Mouse (Mus musculus) lung, postnatal 0 days (tissue): Measurements from ENCODE around the gene Tbc1d5. TPM values are rescaled to one million over a fixed set of nuclear protein-coding genes. Genes with fewer than 3 reads are reported as not detected.

Source experiments
- ATAC-seq: fragments of 200-750 bp; cut with Nextera tagmentation; 2 replicates; pipeline ENCODE4 v1.8.0; 2017; ENCODE audit warnings: moderate library complexity
- DNase-seq: peaks from one replicate; pipeline ENCODE4 v3.0.0-alpha.2; 2016; ENCODE audit warnings: low spot score
- H3K27ac ChIP-seq: fragments of 300-500 bp; sonication (generic); 2 replicates; pipeline ENCODE4 v1.5.1; 2014; ENCODE audit warnings: antibody characterized with exemption, mild to moderate bottlenecking, low read length, mixed read lengths
- H3K27me3 ChIP-seq: fragments of 300-500 bp; sonication (generic); replicated peaks from 2 replicates; pipeline ENCODE4 v1.6.1; 2014; ENCODE audit warnings: low read length, mixed read lengths; ENCODE audit not compliant: insufficient read depth
- H3K36me3 ChIP-seq: fragments of 300-500 bp; sonication (generic); 2 replicates; pipeline ENCODE4 v1.6.1; 2014; ENCODE audit warnings: low read length, mixed read lengths; ENCODE audit not compliant: insufficient read depth
- H3K4me1 ChIP-seq: fragments of 300-500 bp; sonication (generic); 2 replicates; pipeline ENCODE4 v1.6.1; 2014; ENCODE audit warnings: antibody characterized with exemption, low read depth, low read length, mixed read lengths; ENCODE audit not compliant: insufficient read depth
- H3K4me2 ChIP-seq: fragments of 300-500 bp; sonication (generic); replicated peaks from 2 replicates; pipeline ENCODE4 v1.6.1; 2014; ENCODE audit warnings: low read depth, mild to moderate bottlenecking, low read length, moderate library complexity, mixed read lengths
- H3K4me3 ChIP-seq: fragments of 300-500 bp; sonication (generic); 2 replicates; pipeline ENCODE4 v1.5.1; 2014; ENCODE audit warnings: low read depth, low read length
- H3K9ac ChIP-seq: fragments of 300-500 bp; sonication (generic); replicated peaks from 2 replicates; pipeline ENCODE4 v1.6.1; 2014; ENCODE audit warnings: low read depth, mild to moderate bottlenecking
- H3K9me3 ChIP-seq: fragments of 300-500 bp; sonication (generic); 2 replicates; pipeline ENCODE4 v1.6.1; 2016; ENCODE audit warnings: low read length, mixed read lengths
- CTCF ChIP-seq: IDR thresholded peaks from 2 replicates; pipeline ENCODE4 v1.5.1; 2016; ENCODE audit warnings: antibody characterized with exemption, mild to moderate bottlenecking
- EP300 ChIP-seq: IDR thresholded peaks from 2 replicates; pipeline ENCODE4 v1.6.1; 2016; ENCODE audit warnings: antibody characterized with exemption, mild to moderate bottlenecking, control low read depth
- WGBS: fragments of 180-500 bp; shearing (Covaris S2); extraction: QIAGEN DNeasy Blood & Tissue Kit; methylation state at CpG from one replicate; pipeline ENCODE4 v1.1.7; 2014; 5-methylcytosine and 5-hydroxymethylcytosine counted together
- polyA plus RNA-seq: library from polyadenylated mRNA; unstranded; fragments of >200 nt; fragmentation: Nextera tagmentation; extraction: Ambion mirVana; gene quantifications from 2 replicates; pipeline ENCODE4 v1.2.1, GENCODE M21; 2015

Tbc1d5 gene
- polyA plus RNA-seq, 1 experiment from 2014 or later: 3.9 TPM

DNA sequence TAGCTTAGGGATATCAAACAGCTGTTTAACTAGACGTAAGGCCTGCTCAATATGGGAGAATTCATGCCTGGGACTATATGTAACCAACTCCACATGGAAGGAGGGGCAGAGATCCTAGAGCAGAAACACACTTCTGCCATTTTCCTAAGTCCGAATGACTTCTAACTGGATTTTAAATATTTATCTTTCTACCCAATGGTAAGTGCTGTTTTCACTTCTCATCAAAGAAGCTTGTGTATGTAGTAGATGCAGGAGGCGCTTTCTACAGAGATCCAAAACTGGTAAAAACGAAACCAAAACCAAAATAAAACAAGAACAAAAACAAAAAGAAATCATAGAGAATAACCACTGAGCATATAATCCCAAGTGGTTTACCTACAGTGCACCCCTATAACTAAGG, 299.2 kb downstream of the Tbc1d5 start:
- no peaks in the 10 kb centered on the region for H3K9me3 ChIP-seq

DNA sequence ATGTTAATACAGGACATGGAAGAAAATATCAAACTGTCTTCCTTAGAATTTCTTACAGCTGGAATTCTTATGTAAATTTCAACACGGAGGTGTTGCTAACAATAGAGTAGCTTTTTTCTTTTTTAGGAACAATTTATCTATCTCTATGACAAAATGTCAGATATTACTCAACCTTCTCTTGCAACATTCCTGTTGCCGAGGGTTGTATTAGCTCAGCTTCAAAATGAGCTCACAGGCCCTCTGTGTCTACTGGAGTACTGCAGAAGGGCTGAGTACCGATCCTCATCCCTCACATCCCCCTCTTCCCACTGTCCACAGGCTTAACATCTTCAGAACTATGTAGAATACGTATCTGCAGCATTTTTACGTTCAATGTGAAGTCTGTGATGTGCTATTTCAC, 302.7 kb downstream of the Tbc1d5 start:
- no peak for ATAC-seq
- WGBS: 63% methylated on average over 5 of the region's 5 CpGs
- TF ChIP-seq CTCF (no peak), EP300 (no peak)

More for the DNA sequence above, 299.2 kb downstream of the Tbc1d5 start:
- DNase-seq: no peak
- ATAC-seq: no peak
- H3K4me2 ChIP-seq: no peak overlapping the region
- H3K4me3 ChIP-seq: no peak overlapping the region
- H3K9ac ChIP-seq: no peak overlapping the region
- 82% methylated on average over 4 of the region's 4 CpGs for WGBS
- no peaks in the 10 kb centered on the region for H3K36me3 ChIP-seq
- H3K4me1 ChIP-seq: no peaks in the 10 kb centered on the region
- no peak for TF ChIP-seq CTCF
- no peak for TF ChIP-seq EP300
- H3K27me3 ChIP-seq: no peaks in the 10 kb centered on the region
- no peak overlapping the region for H3K27ac ChIP-seq

DNA sequence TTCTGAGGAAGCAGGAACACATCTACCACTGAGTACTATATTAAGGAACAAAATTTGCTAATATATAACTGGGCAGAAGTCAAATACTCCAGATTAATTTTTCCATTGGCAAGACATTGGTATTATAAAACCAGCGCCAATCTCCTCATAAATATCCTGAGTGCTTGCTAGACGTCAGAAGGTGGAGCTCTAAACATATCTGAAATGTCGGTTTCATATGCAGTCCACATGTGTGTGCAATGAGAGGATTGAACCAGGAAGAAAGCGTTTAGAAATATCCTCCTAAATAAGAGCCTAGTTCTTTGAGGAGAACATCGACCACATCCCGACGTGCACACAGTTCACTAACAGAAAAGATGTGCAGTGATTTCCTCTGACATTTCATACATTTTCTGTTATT, 305.1 kb downstream of the Tbc1d5 start:
- Histone ChIP-seq H3K27ac (no peak overlapping the region), H3K4me1 (no peaks in the 10 kb centered on the region), H3K9me3 (no peaks in the 10 kb centered on the region), H3K4me2 (no peak overlapping the region), H3K4me3 (no peak overlapping the region), H3K27me3 (no peaks in the 10 kb centered on the region), H3K36me3 (no peaks in the 10 kb centered on the region), H3K9ac (no peak overlapping the region)
- ATAC-seq (no peak), DNase-seq (no peak)
- WGBS: 67% methylated on average over 7 of the region's 7 CpGs
- TF ChIP-seq CTCF (peak; percentile 30), EP300 (no peak)

More for the DNA sequence above, 302.7 kb downstream of the Tbc1d5 start:
- H3K27me3 ChIP-seq: no peaks in the 10 kb centered on the region
- no peaks in the 10 kb centered on the region for H3K9me3 ChIP-seq
- no peak overlapping the region for H3K9ac ChIP-seq
- no peak overlapping the region for H3K27ac ChIP-seq
- no peak overlapping the region for H3K4me2 ChIP-seq
- DNase-seq: peak; percentile 36
- no peaks in the 10 kb centered on the region for H3K4me1 ChIP-seq
- no peaks in the 10 kb centered on the region for H3K36me3 ChIP-seq
- H3K4me3 ChIP-seq: no peak overlapping the region

DNA sequence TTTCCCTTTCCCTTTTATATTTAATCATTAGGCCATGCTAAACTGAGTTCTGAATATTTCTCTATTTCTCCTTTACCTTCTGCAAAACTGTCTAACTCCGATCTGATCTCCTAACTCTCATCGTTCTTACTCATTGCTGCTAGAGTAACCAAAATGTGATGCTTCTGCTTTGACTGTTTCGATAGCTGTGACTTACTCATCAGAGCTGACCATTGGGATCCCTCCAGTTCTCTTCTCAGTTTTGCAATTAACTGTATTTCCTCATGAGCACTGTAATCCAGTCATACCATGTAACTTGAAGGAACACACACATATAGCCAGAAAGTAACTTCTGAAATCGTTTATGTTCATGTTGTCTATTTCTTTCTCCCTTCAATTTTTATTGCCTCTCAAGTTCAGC, 306.6 kb downstream of the Tbc1d5 start:
- ATAC-seq: no peak
- H3K4me2 ChIP-seq: no peak overlapping the region
- no peaks in the 10 kb centered on the region for H3K9me3 ChIP-seq
- no peaks in the 10 kb centered on the region for H3K4me1 ChIP-seq
- TF ChIP-seq EP300 (no peak), CTCF (no peak)
- H3K4me3 ChIP-seq: no peak overlapping the region
- DNase-seq: peak; percentile 32
- no peaks in the 10 kb centered on the region for H3K27me3 ChIP-seq
- no peaks in the 10 kb centered on the region for H3K36me3 ChIP-seq
- H3K9ac ChIP-seq: no peak overlapping the region
- no peak overlapping the region for H3K27ac ChIP-seq
- 88% methylated on average over 4 of the region's 4 CpGs for WGBS

DNA sequence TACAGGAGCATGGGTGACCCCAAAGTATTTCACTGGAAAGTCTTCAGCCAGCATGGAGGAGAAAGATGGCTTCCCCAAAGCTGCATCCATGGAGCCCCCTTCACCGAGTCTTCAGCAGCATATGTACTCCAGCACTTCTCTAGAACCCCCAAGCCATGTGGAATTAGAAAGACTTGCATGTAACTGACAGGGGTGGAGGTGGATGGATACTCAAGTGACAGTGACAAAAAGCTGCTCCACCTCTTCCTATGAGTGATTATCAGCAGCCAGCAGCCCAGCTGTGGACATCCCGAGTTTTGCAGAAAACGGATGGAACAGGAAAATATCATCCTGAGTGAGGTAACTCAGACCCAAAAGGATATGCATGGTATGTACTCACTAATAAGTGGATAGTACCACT, 311.9 kb downstream of the Tbc1d5 start:
- no peaks in the 10 kb centered on the region for H3K36me3 ChIP-seq
- no peak overlapping the region for H3K9ac ChIP-seq
- TF ChIP-seq EP300 (no peak), CTCF (no peak)
- no peaks in the 10 kb centered on the region for H3K4me1 ChIP-seq
- H3K27me3 ChIP-seq: no peaks in the 10 kb centered on the region
- no peak overlapping the region for H3K4me2 ChIP-seq
- DNase-seq: no peak
- ATAC-seq: no peak
- no peak overlapping the region for H3K27ac ChIP-seq
- WGBS: 57% methylated on average over 3 of the region's 3 CpGs
- H3K9me3 ChIP-seq: no peaks in the 10 kb centered on the region
- H3K4me3 ChIP-seq: no peak overlapping the region

DNA sequence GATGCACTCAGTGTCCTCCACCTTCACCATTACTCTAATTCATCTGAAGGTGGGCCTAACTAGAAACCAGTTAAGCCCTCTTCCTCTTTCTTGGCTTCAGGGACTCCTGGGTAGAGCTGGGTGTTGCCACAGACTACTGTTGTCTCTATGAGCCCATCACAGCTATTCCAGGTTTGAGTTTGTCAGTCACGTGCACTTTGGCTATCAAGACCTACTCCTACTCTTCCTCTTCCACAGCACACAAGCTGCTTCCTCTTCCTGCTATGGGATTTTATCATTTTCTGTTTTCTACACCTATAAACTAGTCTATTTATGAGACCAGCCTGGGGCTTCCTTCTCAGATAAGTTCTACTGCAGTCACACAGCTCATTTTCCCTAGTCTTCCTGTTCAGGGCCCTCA, 314.4 kb downstream of the Tbc1d5 start:
- Histone ChIP-seq H3K4me1 (no peaks in the 10 kb centered on the region), H3K4me3 (no peak overlapping the region), H3K9me3 (no peaks in the 10 kb centered on the region), H3K27me3 (no peaks in the 10 kb centered on the region), H3K9ac (no peak overlapping the region), H3K4me2 (no peak overlapping the region), H3K27ac (no peak overlapping the region), H3K36me3 (no peaks in the 10 kb centered on the region)
- no peak for ATAC-seq
- 69% methylated on average over 1 of the region's 1 CpGs for WGBS
- no peak for DNase-seq
- TF ChIP-seq CTCF: no peak

DNA sequence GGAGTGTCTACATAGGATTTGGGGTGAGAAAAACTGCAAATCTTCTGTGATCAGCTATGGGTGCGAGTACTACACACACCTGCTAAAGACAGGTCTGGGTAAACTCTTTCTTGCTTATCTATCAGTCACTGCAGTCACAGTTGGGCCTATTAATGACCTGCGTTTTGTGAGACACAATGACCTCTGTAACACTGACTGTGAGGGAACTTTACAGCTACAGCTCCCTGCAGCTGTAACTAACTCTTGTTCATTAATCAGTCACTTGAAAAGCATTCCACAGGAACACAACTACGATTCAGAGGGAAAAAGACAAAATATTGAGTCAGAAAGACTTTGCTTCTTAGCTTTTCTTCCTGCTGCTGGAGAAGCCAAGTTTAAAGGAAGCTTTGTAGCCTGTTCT, 325.9 kb downstream of the Tbc1d5 start:
- no peaks in the 10 kb centered on the region for H3K4me1 ChIP-seq
- H3K36me3 ChIP-seq: no peaks in the 10 kb centered on the region
- 35% methylated on average over 3 of the region's 3 CpGs for WGBS
- no peak overlapping the region for H3K4me2 ChIP-seq
- H3K27ac ChIP-seq: no peak overlapping the region
- H3K27me3 ChIP-seq: no peaks in the 10 kb centered on the region
- ATAC-seq: no peak
- TF ChIP-seq CTCF: no peak
- TF ChIP-seq EP300: no peak
- no peak overlapping the region for H3K4me3 ChIP-seq
- H3K9ac ChIP-seq: no peak overlapping the region
- H3K9me3 ChIP-seq: no peaks in the 10 kb centered on the region
- no peak for DNase-seq
